Mouse (Mus musculus): ENCODE data around the gene Kmt2a. TPM values are rescaled to one million over a fixed set of nuclear protein-coding genes. Genes with fewer than 3 reads are reported as not detected.
A peak's percentile ranks its signal among the peaks of the same experiment; 100 is the strongest.

The Kmt2a gene
- polyA plus RNA-seq (2017; shearing (Covaris generic)), result 10 to 100 TPM; 17.8 to 38.5 (median 32.9) TPM

GRCm38 (mm10) chr9:44881221-44881871 lies at the start of gene Kmt2a:
Gene Kmt2a (minus strand): TSS chr9:44881296.
- peak; percentile 76 for ATAC-seq

GRCm38 (mm10) chr9:44921543-44921942 lies 40.4 kb upstream of the Kmt2a start:
- ATAC-seq, result no peak

- ATAC-seq, result peak; percentile 25
Measured at GRCm38 (mm10) chr9:44921123-44921468, 40.0 kb upstream of the Kmt2a start.

GRCm38 (mm10) chr9:44920374-44921122 lies 39.5 kb upstream of the Kmt2a start, which contains the start of gene Atp5l:
Gene Atp5l (minus strand): TSS chr9:44920742.
- peak; percentile 78 for ATAC-seq

- ATAC-seq, result no peak
Measured at GRCm38 (mm10) chr9:44919606-44920005, 38.5 kb upstream of the Kmt2a start.

- ATAC-seq, result peak; percentile 55
Measured at GRCm38 (mm10) chr9:44916196-44916595, 35.1 kb upstream of the Kmt2a start.

GRCm38 (mm10) chr9:44914706-44915105 lies 33.6 kb upstream of the Kmt2a start:
- no peak for ATAC-seq

GRCm38 (mm10) chr9:44911365-44911764 lies 30.3 kb upstream of the Kmt2a start:
- no peak for ATAC-seq

- no peak for ATAC-seq
Measured at GRCm38 (mm10) chr9:44905620-44906019, 24.5 kb upstream of the Kmt2a start.

- ATAC-seq, result no peak
Measured at GRCm38 (mm10) chr9:44904964-44905363, 23.9 kb upstream of the Kmt2a start.

GRCm38 (mm10) chr9:44903856-44904255 lies 22.8 kb upstream of the Kmt2a start:
- ATAC-seq, result no peak

GRCm38 (mm10) chr9:44900402-44900801 lies 19.3 kb upstream of the Kmt2a start:
- ATAC-seq, result no peak

- ATAC-seq, result no peak
Measured at GRCm38 (mm10) chr9:44899716-44900115, 18.6 kb upstream of the Kmt2a start.

GRCm38 (mm10) chr9:44897024-44897423 lies 15.9 kb upstream of the Kmt2a start:
- ATAC-seq, result no peak

- no peak for ATAC-seq
Measured at GRCm38 (mm10) chr9:44892664-44893063, 11.6 kb upstream of the Kmt2a start.

GRCm38 (mm10) chr9:44891210-44891609 lies 10.1 kb upstream of the Kmt2a start:
- no peak for ATAC-seq

GRCm38 (mm10) chr9:44890122-44890521 lies 9.0 kb upstream of the Kmt2a start:
- no peak for ATAC-seq

GRCm38 (mm10) chr9:44888114-44888624 lies 7.1 kb upstream of the Kmt2a start:
- ATAC-seq, result no peak

- ATAC-seq, result peak; percentile 15
Measured at GRCm38 (mm10) chr9:44882981-44883569, 2.0 kb upstream of the Kmt2a start.

- peak; percentile 36 for ATAC-seq
Measured at GRCm38 (mm10) chr9:44882436-44882980, 1.4 kb upstream of the Kmt2a start.

- no peak for ATAC-seq
Measured at GRCm38 (mm10) chr9:44881941-44882435, 892 bp upstream of the Kmt2a start.

- no peak for ATAC-seq
Measured at GRCm38 (mm10) chr9:44880309-44881081, 601 bp downstream of the Kmt2a start.
